In the genomic region with DNA sequence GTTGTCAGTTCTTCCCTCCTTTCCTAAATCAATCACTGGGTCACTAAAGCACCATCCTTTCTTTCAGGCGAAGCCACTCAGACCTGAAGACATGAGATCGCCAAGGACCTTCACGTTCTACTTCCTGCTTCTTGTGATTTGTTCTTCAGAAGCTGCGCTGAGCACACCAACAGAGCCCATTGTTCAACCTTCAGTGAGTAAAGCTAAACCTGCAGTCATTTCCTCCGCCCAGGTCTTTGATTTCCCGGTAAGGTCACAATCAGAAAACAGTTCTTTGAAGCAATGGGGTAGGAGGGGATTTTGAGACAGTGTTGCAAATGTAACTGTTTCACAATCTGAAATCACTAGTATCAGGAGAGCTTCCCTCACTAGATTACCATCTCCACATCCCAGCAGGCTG, we compare ENCODE assay signal across 24 mouse cellular contexts. TPM values are rescaled to one million over a fixed set of nuclear protein-coding genes. Genes with fewer than 3 reads are reported as not detected.
"Had no signal": no experiment of that assay in that cellular context is flagged by ENCODE, and none has a peak within 500 bp of the region (broad histone marks: within the 10 kb centered on the region; RNA-seq: fewer than 3 reads in every experiment).

No protein-coding gene starts in this region.

- H3K9ac ChIP-seq: heart, embryonic 12.5 days; hindbrain, embryonic 12.5 days; hindbrain, embryonic 14.5 days; intestine, embryonic 15.5 days; limb, embryonic 13.5 days; limb, embryonic 15.5 days; liver, embryonic 12.5 days had no signal

- H3K9me3 ChIP-seq: heart, embryonic 10.5 days; heart, embryonic 12.5 days; hindbrain, embryonic 10.5 days; hindbrain, embryonic 12.5 days; intestine, embryonic 15.5 days; limb, embryonic 13.5 days; limb, embryonic 15.5 days; liver, embryonic 12.5 days had no signal

- ATAC-seq: hindbrain, embryonic 16.5 days; inflammation-experienced regulatory T-cells, adult 6 months; liver, embryonic 12.5 days had no signal

- H3K36me3 ChIP-seq: heart, embryonic 10.5 days; heart, embryonic 12.5 days; hindbrain, embryonic 10.5 days; hindbrain, embryonic 12.5 days; intestine, embryonic 15.5 days; limb, embryonic 13.5 days; limb, embryonic 15.5 days; liver, embryonic 12.5 days had no signal

- H3K27me3 ChIP-seq: heart, embryonic 12.5 days; hindbrain, embryonic 12.5 days; intestine, embryonic 15.5 days; limb, embryonic 13.5 days; limb, embryonic 15.5 days had no signal

- H3K4me3 ChIP-seq: heart, embryonic 10.5 days; heart, embryonic 12.5 days; hindbrain, embryonic 10.5 days; hindbrain, embryonic 12.5 days; intestine, embryonic 15.5 days; limb, embryonic 13.5 days; limb, embryonic 15.5 days; liver, embryonic 12.5 days had no signal

- DNase-seq: gastrocnemius, adult 2 months; gastrocnemius, postnatal 10 days; gastrocnemius, postnatal 25 days; heart, postnatal 10 days; heart, postnatal 4 days; kidney, adult 18-20 months; kidney, adult 8-10 months; kidney, postnatal 10 days; kidney, postnatal 36 days; layer of hippocampus, adult 9-11 months; layer of hippocampus, postnatal 36 days; left cerebral cortex, postnatal 4 days had no signal

- H3K27ac ChIP-seq: gastrocnemius, adult 2 months; heart, embryonic 10.5 days; hindbrain, embryonic 10.5 days; hindbrain, embryonic 12.5 days; hindbrain, embryonic 14.5 days; intestine, embryonic 15.5 days; limb, embryonic 13.5 days; limb, embryonic 15.5 days; liver, embryonic 12.5 days had no signal

- H3K4me1 ChIP-seq: hindbrain, embryonic 12.5 days; intestine, embryonic 15.5 days; limb, embryonic 13.5 days; limb, embryonic 15.5 days; liver, embryonic 12.5 days had no signal

- H3K4me2 ChIP-seq: heart, embryonic 12.5 days; hindbrain, embryonic 12.5 days; hindbrain, embryonic 14.5 days; intestine, embryonic 15.5 days; limb, embryonic 13.5 days; limb, embryonic 15.5 days; liver, embryonic 12.5 days had no signal

RNA-seq across cellular contexts. Expression of gene Adgrf5, which starts 43.6 kb away (rescaled TPM):
- total RNA-seq: granulocyte monocyte progenitor cell, adult 5-6 weeks had no signal
- polyA plus RNA-seq: inflammation-experienced regulatory T-cells, adult 6 months had no signal
